Mouse (Mus musculus) cortical plate, adult 2 months (tissue): ENCODE results near the gene Gabrg1.

Experiments used
- CTCF ChIP-seq: fragments of 200-500 bp; IDR thresholded peaks from 2 replicates; pipeline ENCODE4 v1.5.1; 2011; ENCODE audit warnings: mild to moderate bottlenecking, control low read depth, low read length; ENCODE audit not compliant: insufficient read depth; ENCODE audit errors: extremely low read depth
- POLR2A ChIP-seq: fragments of 200-500 bp; IDR thresholded peaks from 2 replicates; pipeline ENCODE4 v1.6.1; 2011; ENCODE audit warnings: mild to moderate bottlenecking, low read length, control low read depth; ENCODE audit not compliant: insufficient read depth; ENCODE audit errors: extremely low read depth

- TF ChIP-seq CTCF (no peak), POLR2A (no peak)
Observed at GRCm38 (mm10) chr5:70818681-70819080, 23.7 kb downstream of the Gabrg1 start.
